Mouse (Mus musculus) cerebellum, adult 2 months (tissue): ENCODE results near the gene Tor1aip1. TPM values are rescaled to one million over a fixed set of nuclear protein-coding genes. Genes with fewer than 3 reads are reported as not detected.
"Not testable (repeated sequence)": the region's sequence is repeated elsewhere in the genome, so short reads cannot be mapped to it uniquely, and the experiment has no call there.

Source experiments
- DNase-seq, 2 experiments: peaks; one replicate each; pipeline ENCODE4 v3.0.0; 2021
- H3K27ac ChIP-seq: fragments of 200-500 bp; 2 replicates; pipeline ENCODE4 v1.5.1; 2012; ENCODE audit warnings: low read length, control low read depth, inconsistent platforms; ENCODE audit not compliant: insufficient read depth
- H3K27me3 ChIP-seq: fragments of 200-500 bp; 2 replicates; pipeline ENCODE4 v1.6.1; 2012; ENCODE audit warnings: inconsistent platforms, mild to moderate bottlenecking, low read length, moderate library complexity; ENCODE audit not compliant: control insufficient read depth, insufficient read depth
- H3K4me1 ChIP-seq: fragments of 200-500 bp; 2 replicates; pipeline ENCODE4 v1.6.1; 2011; ENCODE audit warnings: low read length; ENCODE audit not compliant: control insufficient read depth, insufficient read depth
- H3K4me3 ChIP-seq: fragments of 200-500 bp; replicated peaks from 2 replicates; pipeline ENCODE3; 2011; ENCODE audit warnings: mild to moderate bottlenecking, low read depth, low read length, control low read depth; ENCODE audit not compliant: insufficient read depth
- CTCF ChIP-seq: fragments of 200-500 bp; IDR thresholded peaks from 2 replicates; pipeline ENCODE4 v1.5.1; 2011; ENCODE audit warnings: low read depth, mild to moderate bottlenecking, control low read depth, low read length, moderate library complexity, borderline replicate concordance; ENCODE audit not compliant: insufficient read depth
- POLR2A ChIP-seq: fragments of 200-500 bp; IDR thresholded peaks from 2 replicates; pipeline ENCODE4 v1.6.1; 2011; ENCODE audit warnings: low read length, control low read depth, borderline replicate concordance; ENCODE audit not compliant: insufficient read depth
- WGBS: fragments of 180-500 bp; shearing (Covaris S2); methylation state at CpG from one replicate; pipeline ENCODE4 v1.1.7; 2018; 5-methylcytosine and 5-hydroxymethylcytosine counted together
- polyA plus RNA-seq: library from polyadenylated mRNA; depleted of rRNA; stranded (reverse); fragments of >200 nt; gene quantifications from 2 replicates; pipeline ENCODE4 v1.2.3, GENCODE M21; 2012

Tor1aip1 gene
- polyA plus RNA-seq, 1 experiment = 25.5 TPM

GRCm38 (mm10) chr1:156040731-156041401 lies 4.6 kb upstream of the Tor1aip1 start:
- peak; percentile 89 to 92 for DNase-seq
- Histone ChIP-seq H3K4me1 (peaks cover 8% of the 10 kb centered on the region), H3K27ac (no peak overlapping the region), H3K4me3 (peak overlapping the region; percentile 46), H3K27me3 (no peaks in the 10 kb centered on the region)
- TF ChIP-seq POLR2A = peak; percentile 97
- no peak for TF ChIP-seq CTCF
- 1% methylated on average over 22 of the region's 22 CpGs for WGBS

GRCm38 (mm10) chr1:156039989-156040388 lies 3.7 kb upstream of the Tor1aip1 start:
- not testable (repeated sequence) for H3K27me3 ChIP-seq, H3K4me1 ChIP-seq, H3K27ac ChIP-seq, H3K4me3 ChIP-seq, DNase-seq
- 67% methylated on average over 7 of the region's 7 CpGs for WGBS

- peak in 1 of 2 experiments; percentile 22 for DNase-seq
- no peak for TF ChIP-seq POLR2A
- no peak for TF ChIP-seq CTCF
- no peaks in the 10 kb centered on the region for H3K27me3 ChIP-seq
- H3K4me1 ChIP-seq = peaks cover 7% of the 10 kb centered on the region; the same call in 1 of the 2 replicates
- H3K4me3 ChIP-seq = no peak overlapping the region
- 54% methylated on average over 5 of the region's 5 CpGs for WGBS
- peak overlapping the region; percentile 75 for H3K27ac ChIP-seq
Measured at GRCm38 (mm10) chr1:156037144-156037583, 884 bp upstream of the Tor1aip1 start.

- Histone ChIP-seq H3K27ac (peak within 1 kb of the TSS; percentile 99), H3K4me1 (peaks cover 3% of the 10 kb centered on the region; the same call in 1 of the 2 replicates), H3K4me3 (peak within 1 kb of the TSS; percentile 74), H3K27me3 (no peaks in the 10 kb centered on the region)
- DNase-seq = no peak
- TF ChIP-seq POLR2A = 0 out of 2 replicates have a peak, but pooled peaks have one; percentile 33
- TF ChIP-seq CTCF = no peak
- WGBS = under 1% methylated on average over 59 of the region's 59 CpGs
Measured at GRCm38 (mm10) chr1:156035269-156035929, 881 bp downstream of the Tor1aip1 start, which contains the start of gene Tor1aip2. Gene Tor1aip2 (plus strand): TSS chr1:156035403.

GRCm38 (mm10) chr1:156034661-156035060 lies 1.6 kb downstream of the Tor1aip1 start:
- peaks cover 3% of the 10 kb centered on the region; the same call in 1 of the 2 replicates for H3K4me1 ChIP-seq
- H3K4me3 ChIP-seq = peak overlapping the region; percentile 2
- no peaks in the 10 kb centered on the region for H3K27me3 ChIP-seq
- TF ChIP-seq POLR2A (no peak), CTCF (no peak)
- peak in 1 of 2 experiments; percentile 8 for DNase-seq
- H3K27ac ChIP-seq = no peak overlapping the region
- WGBS = 8% methylated on average over 1 of the region's 1 CpGs

GRCm38 (mm10) chr1:156033921-156034320 lies 2.4 kb downstream of the Tor1aip1 start:
- Histone ChIP-seq H3K4me3 (no peak overlapping the region), H3K4me1 (peaks cover 3% of the 10 kb centered on the region; the same call in 1 of the 2 replicates), H3K27ac (no peak overlapping the region), H3K27me3 (no peaks in the 10 kb centered on the region)
- no peak for TF ChIP-seq POLR2A
- no peak for TF ChIP-seq CTCF
- 98% methylated on average over 7 of the region's 7 CpGs for whole genome bisulfite sequencing
- no peak for DNase-seq

GRCm38 (mm10) chr1:156028340-156028975 lies 7.8 kb downstream of the Tor1aip1 start:
- no peak for DNase-seq
- 93% methylated on average over 4 of the region's 4 CpGs for WGBS

GRCm38 (mm10) chr1:156027849-156028248 lies 8.4 kb downstream of the Tor1aip1 start:
- 90% methylated on average over 3 of the region's 3 CpGs for WGBS
- no peak for DNase-seq

More at GRCm38 (mm10) chr1:156028340-156028975, 7.8 kb downstream of the Tor1aip1 start:
- no peak for TF ChIP-seq POLR2A
- TF ChIP-seq CTCF = no peak
- Histone ChIP-seq H3K4me3 (no peak overlapping the region), H3K27me3 (no peaks in the 10 kb centered on the region), H3K27ac (no peak overlapping the region), H3K4me1 (no peaks in the 10 kb centered on the region)

More at GRCm38 (mm10) chr1:156027849-156028248, 8.4 kb downstream of the Tor1aip1 start:
- Histone ChIP-seq H3K4me1 (no peaks in the 10 kb centered on the region), H3K27ac (no peak overlapping the region), H3K27me3 (no peaks in the 10 kb centered on the region), H3K4me3 (no peak overlapping the region)
- TF ChIP-seq POLR2A (no peak), CTCF (no peak)
